Mouse (Mus musculus) ES-Bruce4 (cell line): Measurements from ENCODE around the gene Arhgap8.

Source experiments
- EP300 ChIP-seq: IDR thresholded peaks from 2 replicates; pipeline ENCODE4 v1.6.1; 2011; ENCODE audit warnings: low read depth, low read length; ENCODE audit not compliant: insufficient read depth
- POLR2A ChIP-seq: IDR thresholded peaks from one replicate; pipeline ENCODE4 v1.8.1; 2011; ENCODE audit warnings: low read length; ENCODE audit not compliant: insufficient read depth

DNA sequence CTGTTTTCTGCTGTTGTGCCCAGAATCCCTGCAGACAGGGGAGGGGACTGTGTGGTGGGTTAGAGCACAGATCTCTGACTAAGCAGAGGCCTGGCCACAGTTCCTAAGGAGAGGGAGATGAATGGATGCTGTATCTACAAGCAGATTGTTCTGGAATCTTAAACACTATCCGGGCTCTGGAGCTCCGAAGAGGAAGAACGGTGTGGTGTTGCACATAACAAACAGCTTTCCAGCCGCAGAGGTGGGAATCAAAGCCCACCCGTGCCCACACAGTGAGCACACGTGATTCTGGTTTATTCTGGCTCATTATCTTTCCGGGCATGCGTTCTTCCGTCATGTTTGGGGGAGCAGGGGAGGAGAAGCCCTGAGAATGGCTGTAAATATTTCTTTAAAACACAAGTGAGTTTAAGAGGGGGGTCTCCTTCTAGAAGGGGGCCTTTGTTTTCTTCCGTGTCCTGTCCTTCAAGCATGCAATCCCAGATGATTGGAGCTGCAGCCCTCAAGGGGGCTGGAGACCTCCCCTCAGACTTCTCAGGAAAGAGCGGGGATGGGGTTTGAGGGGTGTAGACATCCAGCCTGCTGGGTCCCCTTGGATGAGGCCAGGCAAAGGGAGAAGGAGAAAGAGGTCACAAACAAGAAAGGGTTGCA is 16.6 kb downstream of the Arhgap8 start:
- TF ChIP-seq EP300 (no peak), POLR2A (no peak)
